Mouse (Mus musculus) frontal cortex, adult 2 months (tissue): ENCODE measurements at regions not wholly inside any gene's neighbourhood (a gene's known extent, or its start where the extent isn't known, plus 50 kb on each side); places are given as distances from the start of the nearest gene placed in this dataset.

Source experiments
- DNase-seq, 2 experiments: peaks; one replicate each; pipeline ENCODE4 v3.0.0; 2022; ENCODE audit warnings: low spot score in 1 of 2; ENCODE audit errors: extremely low spot score in 1 of 2

DNA sequence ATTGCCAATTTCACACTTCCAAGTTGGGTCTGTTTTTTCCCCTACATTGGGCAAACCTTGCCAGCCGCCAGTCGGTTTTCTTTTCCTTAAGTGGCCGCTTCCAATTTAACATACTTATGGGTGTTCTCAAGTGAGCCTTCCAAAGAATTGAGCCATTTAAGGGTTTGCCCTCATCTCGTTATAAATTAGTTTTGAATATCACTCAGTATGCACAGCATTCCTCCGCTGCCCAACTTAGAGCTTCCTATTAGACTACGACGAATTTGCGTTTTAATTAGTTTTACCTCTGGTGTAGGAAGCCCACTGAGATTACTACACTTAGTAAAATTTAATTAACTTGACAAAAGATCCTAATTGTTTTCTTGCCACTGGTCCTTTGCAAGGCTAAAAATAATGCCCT lies 209.9 kb downstream of the Cdh11 start:
- peak in 1 of 2 experiments; percentile 10 for DNase-seq

DNA sequence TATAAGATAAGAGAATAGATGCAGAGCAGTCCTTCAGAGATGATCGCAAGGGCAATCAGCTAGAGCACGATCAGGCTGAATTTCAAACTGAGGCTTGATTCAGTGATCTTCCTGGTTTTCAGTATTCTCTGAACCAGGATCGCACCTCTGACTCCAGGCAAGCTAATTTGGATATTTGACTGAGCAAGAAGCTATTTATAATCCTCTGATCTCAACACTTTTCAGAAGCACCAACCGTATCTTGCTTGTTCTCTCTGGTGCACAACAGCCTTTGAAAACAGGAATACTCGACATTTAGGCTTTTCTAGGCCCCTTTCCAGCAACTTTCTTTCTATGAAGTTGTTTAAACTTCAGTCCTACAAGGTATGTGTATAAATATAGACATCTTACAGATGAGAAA lies 217.7 kb downstream of the Cdh11 start:
- peak in 1 of 2 experiments; percentile 30 for DNase-seq

DNA sequence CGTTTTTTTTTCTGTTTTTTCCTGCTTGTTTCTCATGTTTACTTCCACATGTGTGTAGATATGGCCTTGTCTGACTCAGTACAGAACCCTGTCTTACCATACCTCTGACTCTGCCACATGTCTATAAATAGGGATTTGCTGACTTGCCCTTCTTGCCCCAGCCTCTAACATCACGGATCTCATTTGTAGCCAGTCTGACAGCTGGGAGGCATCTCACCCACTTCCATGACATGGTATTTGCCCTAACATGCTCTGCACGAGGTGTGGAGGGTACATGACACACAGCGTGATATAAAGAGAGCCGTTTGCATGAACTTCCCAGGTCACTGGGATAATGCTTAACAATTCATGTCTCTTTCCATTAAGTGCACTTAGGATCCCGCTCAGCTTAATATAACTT lies 231.2 kb downstream of the Cdh11 start:
- DNase-seq = no peak

DNA sequence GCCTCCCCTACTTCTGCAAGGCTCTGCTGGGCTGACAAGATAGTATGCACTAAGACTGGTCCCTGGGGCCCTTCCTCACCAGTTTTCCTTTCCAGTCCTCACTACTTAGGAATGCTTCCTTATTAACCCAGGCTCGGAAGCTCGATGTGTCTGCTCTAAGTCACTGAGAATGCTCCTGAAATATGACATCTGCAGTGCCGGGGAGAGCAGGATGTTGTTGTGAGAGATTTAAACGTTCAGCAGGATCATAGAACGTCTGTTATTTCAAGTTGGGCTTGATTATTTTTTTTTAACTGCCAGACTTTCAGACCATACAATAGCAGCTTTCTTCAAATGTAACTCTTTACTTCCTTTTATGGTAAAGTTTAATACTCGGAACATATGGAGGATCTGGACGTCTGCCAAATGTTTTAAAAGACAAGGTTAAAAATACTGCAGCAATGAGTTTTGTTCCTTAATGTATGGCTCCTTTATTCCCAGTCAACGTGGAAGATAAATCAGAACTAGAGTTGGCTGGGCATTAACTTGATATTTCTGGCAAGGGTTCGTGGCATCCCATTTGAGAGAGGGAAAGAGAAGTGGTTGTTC lies 232.0 kb downstream of the Cdh11 start:
- peak; percentile 46 to 78 for DNase-seq

DNA sequence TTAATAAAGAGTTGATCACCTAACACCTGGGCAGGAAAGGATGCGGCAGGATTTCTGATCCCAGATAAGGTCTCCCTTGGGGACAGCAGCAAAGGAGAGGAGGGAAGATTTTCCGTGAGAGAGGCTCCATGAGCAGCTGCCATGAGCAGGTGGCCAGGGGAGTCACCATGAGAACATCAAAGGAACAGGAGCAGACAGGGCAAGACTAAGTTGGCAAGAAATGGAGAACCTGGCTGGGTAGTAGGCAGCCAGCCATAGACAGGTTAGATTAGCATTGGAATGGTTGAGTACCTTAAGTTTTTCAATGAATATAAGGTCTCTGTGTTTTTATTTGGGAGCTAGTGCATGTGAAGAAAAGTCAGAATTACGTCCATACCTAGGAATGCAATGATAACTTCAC lies 246.6 kb downstream of the Cdh11 start:
- no peak for DNase-seq

DNA sequence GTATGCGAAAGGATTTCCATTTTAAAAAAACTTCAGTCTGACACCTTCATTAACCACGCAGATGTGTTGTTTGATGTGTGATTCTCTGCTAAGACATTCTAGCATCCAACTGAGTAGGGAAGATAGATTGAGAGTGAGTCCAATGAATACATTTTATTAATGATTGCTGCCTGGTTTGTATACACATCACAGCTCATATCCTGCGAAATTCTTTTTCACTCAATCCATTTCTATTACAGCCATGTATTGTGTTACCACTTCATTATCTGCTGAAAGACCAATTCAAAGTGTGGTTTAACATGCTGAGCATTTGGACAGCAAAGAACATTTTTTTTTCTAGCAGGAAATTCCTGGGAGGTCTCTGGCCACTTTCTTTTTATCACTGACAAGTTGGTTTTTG lies 247.4 kb downstream of the Cdh11 start:
- DNase-seq = no peak

DNA sequence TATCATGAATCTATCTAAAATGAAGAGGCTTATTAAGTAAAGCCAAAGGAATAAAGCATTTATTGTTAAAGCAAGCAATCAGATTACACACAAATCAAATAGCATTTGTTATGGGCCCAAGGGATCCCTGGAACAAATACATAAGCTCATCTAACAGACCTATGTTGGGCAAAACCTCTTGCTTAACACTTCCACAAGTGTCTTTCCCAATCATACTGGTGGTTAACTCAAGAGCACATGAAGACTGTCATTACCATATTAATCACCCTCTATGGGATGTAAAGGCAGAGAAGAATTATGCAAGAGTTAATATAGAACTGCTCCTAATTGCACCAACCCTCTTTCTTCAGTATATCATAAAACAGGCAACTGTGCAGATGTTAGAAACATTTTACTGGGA lies 267.0 kb downstream of the Cdh11 start:
- DNase-seq = no peak

DNA sequence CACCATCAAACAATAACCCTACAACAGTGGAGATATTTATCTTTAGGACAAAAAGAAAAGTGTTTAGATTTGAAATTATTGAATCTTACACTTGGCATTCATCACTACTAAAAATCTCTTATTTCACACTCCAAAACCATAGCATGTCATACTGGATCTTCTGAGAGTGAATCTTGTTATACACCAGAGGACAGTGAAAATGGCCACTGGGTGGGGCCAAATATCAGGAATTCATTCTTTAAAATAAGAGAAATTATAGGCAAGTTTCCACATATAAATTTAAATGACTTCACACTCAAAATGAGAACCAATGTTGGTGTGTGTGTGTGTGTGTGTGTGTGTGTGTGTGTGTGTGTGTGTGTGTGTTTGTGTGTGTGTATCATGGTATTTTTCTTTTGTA lies 269.7 kb downstream of the Cdh11 start:
- DNase-seq = peak in 1 of 2 experiments; percentile 52

DNA sequence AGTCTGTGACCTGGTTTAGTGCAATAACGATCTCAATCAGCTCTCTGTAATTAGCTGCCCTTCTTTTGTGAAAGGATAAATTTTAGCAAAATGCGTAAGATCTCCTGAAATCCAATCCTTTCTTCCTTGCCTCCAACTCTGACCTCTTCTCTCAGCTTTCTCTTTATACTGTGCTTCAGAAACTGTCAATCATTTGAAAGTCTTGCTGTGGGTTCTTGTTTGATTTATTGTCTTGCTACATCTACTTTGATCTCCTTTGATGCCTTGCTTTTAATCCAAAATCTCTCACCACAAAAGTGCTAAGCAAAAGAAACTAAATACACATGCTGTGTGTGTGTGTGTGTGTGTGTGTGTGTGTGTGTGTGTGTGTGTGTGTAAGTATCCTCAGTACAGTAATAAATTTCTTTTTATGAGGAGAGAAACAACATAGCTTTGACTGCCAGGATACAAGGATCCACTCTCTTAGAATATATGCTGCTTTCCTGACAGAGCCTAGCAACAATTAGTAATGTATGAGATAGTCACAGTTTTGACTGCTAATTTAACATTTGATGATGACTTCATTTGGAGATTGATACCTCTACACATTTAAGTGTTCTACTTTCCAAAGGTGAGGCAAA lies 270.5 kb downstream of the Cdh11 start:
- DNase-seq = no peak

DNA sequence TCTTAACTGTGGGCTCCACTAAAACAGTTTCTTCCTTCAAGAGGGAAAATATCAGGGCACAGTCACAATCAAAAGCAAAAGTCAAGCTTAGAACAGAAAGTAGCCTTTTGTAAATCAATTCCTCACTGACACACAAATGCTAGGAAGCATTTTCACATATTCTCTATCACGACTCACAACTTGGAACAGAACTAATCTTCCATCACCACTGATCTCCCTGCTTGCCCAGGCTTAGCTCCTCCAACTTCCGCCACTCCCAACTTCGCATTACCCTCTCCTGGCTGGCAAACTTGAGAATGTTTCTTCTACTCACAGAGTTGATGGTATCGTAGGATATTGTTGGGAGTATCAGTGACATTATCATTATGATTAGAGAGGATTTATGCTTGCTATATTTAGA lies 284.7 kb downstream of the Cdh11 start:
- no peak for DNase-seq

DNA sequence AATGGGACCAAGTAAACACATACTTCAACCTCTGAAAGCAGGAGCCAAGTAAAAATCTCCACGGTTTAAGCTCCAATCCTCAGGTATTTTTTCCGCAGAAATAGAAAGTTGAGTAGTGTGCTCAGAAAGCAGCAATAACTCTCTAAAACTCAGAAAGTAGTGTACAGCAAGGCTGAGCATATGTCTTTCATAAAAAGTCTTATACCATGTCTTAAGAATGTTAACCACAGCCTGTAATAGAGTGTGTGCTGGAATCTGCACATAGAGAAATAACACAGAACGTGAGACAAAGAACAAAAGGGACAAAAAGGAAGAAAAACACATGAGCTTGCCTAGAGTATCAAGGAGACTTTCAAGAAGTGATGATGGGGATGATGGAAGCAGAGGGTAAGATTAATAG lies 285.2 kb downstream of the Cdh11 start:
- DNase-seq = no peak

DNA sequence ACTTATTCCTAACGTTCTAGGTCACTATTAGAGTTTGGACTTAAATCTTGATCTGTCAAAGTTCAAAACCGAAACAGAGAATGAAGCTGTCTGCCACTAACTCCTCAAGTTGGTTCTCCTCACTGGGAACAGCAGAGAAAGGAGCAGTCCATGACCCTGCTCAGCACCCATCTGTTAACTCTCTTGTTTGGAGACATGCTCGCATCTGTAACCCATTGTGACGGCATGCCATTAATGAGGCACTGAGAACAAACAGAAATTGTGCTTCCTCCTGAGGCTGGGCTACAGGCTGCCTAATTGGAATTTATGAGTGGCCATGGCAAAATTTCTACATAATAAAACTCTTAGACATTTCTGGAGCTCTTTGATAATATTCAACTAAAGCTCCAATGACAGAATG lies 286.4 kb downstream of the Cdh11 start:
- DNase-seq = no peak

DNA sequence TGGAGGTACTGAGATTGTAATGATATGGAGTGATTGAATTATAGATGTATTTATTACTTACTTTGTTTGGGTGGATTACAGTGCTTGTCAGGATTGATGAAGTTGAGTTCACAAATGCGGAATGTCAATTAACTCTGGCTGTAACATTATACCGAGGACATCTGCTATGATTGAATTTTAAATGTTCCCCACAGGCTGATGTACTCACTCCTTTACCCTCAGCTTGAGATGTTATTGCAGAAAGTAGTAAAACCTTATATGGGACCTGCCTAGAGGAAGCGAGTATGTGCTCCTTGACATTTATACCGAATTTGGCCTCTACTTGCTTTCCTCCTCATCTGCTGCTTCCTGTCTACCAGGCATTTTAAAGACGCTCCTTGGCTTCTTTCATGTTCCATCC lies 288.3 kb downstream of the Cdh11 start:
- DNase-seq = no peak

DNA sequence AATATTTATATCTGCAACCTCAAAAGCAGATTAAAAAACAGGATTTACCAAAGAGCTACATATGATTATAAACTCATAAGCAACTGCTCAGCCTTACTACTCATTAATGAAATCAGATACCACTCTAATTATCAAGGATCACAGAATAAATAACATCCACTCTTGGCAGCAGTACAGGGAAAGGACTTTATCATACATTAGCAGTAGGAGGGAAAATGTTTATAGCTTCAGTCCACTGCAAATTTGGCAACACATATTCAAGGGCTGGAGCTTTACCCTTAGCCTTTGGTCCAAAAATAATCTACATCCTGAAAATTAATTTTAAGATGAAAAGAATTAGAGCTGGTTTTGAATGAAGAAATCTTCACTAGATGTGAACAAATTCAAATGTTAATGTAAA lies 288.7 kb downstream of the Cdh11 start:
- DNase-seq = no peak

DNA sequence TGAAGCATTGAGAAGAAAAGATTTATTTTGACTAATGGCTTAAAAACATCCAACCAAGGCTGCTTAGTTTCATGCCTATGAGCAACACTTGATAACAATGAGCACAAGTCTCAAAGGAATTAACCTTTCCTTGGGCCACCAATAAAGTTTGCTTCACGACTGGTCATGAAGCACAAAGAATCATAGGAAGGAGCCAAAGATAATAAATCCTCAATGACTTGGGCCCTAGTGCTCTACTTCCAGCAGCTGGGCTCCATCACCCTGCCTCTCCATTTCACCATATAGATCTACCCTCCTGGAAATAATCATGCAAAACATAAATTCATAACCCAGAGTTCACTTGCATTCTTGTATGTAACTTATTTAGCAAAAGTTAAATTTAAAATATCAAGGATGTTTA lies 289.4 kb downstream of the Cdh11 start:
- no peak for DNase-seq

DNA sequence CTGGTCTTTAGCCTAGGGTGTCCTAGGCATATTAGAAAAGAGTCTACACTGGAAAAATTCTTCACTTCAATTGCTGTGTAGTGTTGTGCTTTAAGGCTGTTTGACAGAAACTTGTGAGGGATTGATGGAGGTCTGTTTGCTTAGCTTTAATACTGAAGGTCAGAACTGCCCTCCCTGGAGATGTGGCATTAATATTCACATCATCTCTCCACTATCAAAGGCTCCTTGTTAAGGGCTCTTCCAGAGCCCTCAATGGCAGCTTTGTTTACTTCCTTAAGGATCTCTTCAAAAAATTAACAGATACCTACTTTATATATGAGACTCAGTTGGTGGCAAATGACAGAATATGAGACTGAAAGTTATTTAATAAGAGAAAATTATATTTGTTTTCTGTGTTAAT lies 294.4 kb downstream of the Cdh11 start:
- no peak for DNase-seq

DNA sequence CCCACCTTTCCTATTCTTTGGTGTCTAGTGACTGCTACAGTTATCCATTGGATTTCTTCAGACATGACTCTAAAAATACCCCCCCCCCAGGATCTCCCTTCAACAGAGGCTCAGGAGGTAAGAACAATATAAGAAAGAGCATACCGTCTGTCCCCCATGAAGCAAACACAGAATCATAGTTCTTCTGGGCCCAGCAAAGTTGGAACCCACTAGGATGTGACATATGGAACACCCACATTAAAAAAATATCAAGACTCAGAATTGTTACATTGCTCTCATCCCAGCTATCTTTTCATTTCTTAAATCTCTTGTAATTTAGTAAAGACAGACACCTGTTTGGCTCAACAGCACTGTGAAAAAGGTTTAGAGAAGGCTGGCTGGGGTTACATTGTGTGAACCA lies 297.2 kb downstream of the Cdh11 start:
- peak in 1 of 2 experiments; percentile 41 for DNase-seq

DNA sequence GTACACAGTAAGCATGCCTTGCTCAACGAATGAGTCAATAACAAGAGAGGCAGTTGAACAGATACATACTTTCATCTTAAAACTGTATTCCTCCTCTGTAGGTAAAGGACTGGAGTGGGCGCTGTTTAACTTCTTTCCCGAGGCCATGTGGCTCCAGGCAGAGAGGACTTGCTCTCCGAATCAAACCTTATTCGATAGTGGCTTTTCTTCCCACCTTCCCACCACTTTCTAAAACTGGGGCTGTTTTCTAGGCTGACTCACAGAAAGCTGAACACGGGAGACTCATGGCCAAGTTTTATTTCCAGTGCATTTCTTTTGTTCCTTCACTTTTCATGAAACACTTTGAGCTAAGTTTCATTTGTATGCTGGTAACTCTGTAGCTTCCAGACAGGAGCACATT lies 297.6 kb downstream of the Cdh11 start:
- peak; percentile 83 to 85 for DNase-seq

DNA sequence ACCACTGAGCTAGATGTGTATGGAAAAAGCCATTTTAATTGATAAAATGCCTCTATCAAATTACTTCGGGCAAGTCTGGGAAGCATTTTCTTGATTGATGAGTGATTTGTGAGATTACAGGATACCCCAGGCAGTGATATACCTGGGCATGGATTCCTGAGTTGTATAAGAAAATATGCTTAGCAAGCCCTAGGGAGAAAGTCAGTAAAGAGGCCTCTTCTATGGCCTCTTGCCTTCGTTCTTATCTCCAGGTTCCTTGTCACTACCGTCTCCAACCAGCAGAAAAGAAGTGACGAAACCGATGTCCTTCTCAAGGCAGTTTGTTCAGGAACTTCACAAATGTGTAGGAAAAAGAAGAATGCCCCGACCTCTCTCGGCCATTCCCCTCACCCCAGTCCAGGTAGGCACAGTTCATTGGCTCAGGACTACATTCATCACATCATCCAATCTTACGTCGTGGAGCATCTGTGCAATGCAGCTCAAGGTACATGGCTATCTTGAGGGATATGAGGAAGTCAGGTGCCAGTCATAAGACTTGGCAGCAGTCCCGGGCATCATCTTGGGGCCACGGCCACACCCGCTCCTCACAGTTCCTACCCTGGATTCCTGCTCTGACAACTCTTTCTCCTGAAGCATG lies 310.2 kb downstream of the Cdh11 start:
- DNase-seq = no peak

DNA sequence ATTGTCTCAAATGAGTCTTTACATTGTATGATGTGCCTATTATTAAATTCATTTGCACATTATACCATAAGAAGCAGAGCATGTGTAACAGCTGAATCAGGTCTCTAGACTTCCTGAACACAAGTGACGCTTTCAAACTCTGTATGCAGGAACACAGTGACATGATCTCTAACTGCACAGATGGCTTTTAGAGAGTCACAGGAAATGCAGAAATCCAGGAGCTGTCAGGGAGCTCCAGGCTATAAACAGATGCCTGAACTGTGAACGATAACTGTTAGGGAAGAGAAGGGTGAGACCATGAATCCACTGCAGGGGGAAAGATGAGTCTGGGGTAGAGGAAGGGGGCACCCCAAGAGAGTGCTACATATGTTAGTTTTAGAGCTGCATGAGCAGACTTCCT lies 311.2 kb downstream of the Cdh11 start:
- no peak for DNase-seq

DNA sequence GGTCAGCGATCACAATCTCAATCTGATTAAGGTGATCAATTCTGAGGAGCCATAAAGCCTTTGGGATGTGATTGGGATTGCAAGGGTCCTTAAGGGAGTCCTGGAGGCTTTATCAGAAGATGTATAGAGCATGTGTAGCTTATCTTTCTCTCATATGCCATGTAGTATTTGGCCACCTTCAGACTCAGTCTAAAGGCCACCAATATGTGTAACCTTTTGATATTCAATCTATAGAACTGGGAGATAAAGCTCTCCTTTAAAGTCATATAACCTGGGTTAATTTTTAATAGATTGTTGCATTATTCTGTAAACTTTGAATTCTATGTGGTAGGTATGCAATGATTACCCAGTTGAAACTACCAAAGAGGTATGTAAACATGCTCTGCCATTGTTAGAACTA lies 314.1 kb downstream of the Cdh11 start:
- DNase-seq = no peak

DNA sequence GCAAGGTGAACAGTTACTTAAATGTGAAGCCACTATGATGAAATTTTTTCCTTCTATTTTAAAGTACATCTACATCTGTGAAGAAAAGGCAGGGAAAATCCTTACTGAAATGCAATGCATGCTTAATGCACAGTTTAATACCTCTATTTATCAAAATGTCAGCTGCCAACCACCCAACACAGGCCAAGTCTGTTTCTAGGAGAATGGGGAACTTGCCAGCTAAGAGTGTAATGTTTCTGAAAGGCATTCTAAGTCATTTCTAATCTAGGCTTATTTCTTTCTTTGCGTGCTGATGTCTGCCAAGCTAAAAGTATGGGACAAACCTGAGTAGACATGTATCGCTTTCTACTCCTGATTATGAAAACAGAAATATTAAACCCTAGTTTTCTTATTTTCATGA lies 322.8 kb downstream of the Cdh11 start:
- DNase-seq = no peak
